ENCODE assay signal across 15 mouse cellular contexts in the genomic region with DNA sequence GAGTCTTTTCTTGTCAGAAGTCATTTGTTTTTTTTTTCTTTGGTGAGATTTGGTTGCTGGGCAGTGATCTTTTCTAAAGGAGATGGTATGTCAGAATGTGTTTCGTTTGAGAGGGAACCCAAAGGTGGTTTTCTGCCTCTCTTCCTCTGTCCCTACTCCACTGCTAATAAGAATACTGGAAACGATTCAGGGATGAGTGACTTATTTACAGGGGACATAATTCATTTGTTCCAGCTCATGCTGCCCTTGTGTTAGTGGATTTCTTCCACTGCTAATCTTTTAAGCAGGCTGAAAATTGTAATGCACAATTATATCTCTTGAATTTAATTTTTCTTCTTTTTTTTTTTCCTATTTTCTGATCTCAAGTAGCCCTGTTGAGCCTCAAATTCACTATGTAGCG. TPM values are rescaled to one million over a fixed set of nuclear protein-coding genes. Genes with fewer than 3 reads are reported as not detected.
DNase-seq lines count a peak whose midpoint lies in the region; ATAC-seq and TF ChIP-seq lines count a peak whose summit lies in the region.
"Had no signal": no experiment of that assay in that cellular context is flagged by ENCODE, and none has a peak within 500 bp of the region (broad histone marks: within the 10 kb centered on the region; RNA-seq: fewer than 3 reads in every experiment).

No protein-coding gene starts in this region.

- no peak for TF ChIP-seq CTCF in stomach, postnatal 0 days (IDR thresholded peaks at IDR 0.05; ENCODE audit: low read depth)

- no peaks in the 10 kb centered on the region for H3K36me3 ChIP-seq in stomach, embryonic 14.5 days (ENCODE audit: control insufficient read depth, insufficient read depth, low read length)
- H3K36me3 ChIP-seq in stomach, postnatal 0 days (ENCODE audit: control insufficient read depth, insufficient read depth, low read length) = no peaks in the 10 kb centered on the region
- H3K36me3 ChIP-seq in hindbrain, embryonic 15.5 days = no peaks in the 10 kb centered on the region
- peaks cover 30% of the 10 kb centered on the region for H3K36me3 ChIP-seq in midbrain, embryonic 10.5 days

- ATAC-seq in stomach, embryonic 14.5 days (ENCODE audit: insufficient number of reproducible peaks, insufficient read depth, low FRiP score, low read depth) = no peak
- no peak for ATAC-seq in stomach, postnatal 0 days (ENCODE audit: low FRiP score, low TSS enrichment)
- no peak for ATAC-seq in hindbrain, embryonic 15.5 days (ENCODE audit: low FRiP score, low read depth)

- H3K27ac ChIP-seq in stomach, embryonic 14.5 days (ENCODE audit: low read length) = no peak overlapping the region
- no peak overlapping the region for H3K27ac ChIP-seq in stomach, postnatal 0 days (replicated peaks)
- no peak overlapping the region for H3K27ac ChIP-seq in hindbrain, embryonic 15.5 days (replicated peaks)
- no peak overlapping the region for H3K27ac ChIP-seq in midbrain, embryonic 10.5 days (replicated peaks)

- DNase-seq in stomach, postnatal 0 days (ENCODE audit: low spot score) = no peak
- DNase-seq in midbrain, embryonic 10.5 days (ENCODE audit: low spot score) = no peak
- DNase-seq in cerebellum, adult 11 months = no peak
- DNase-seq in ovary, postnatal 10 days (ENCODE audit: low spot score) = no peak
- no peak for DNase-seq in gastrocnemius, postnatal 10 days
- DNase-seq: adrenal gland, postnatal 10 days; cerebellum, postnatal 25 days; heart, postnatal 10 days; right cerebral cortex, postnatal 25 days; thymus, postnatal 25 days had no signal

- H3K4me1 ChIP-seq in stomach, embryonic 14.5 days (ENCODE audit: control insufficient read depth, insufficient read depth, low read length) = peaks cover 9% of the 10 kb centered on the region; the same call in 1 of the 2 replicates
- no peaks in the 10 kb centered on the region for H3K4me1 ChIP-seq in stomach, postnatal 0 days (replicated peaks; ENCODE audit: control insufficient read depth, insufficient read depth)
- H3K4me1 ChIP-seq in hindbrain, embryonic 15.5 days (replicated peaks) = peaks cover 36% of the 10 kb centered on the region
- H3K4me1 ChIP-seq in midbrain, embryonic 10.5 days = peaks cover 14% of the 10 kb centered on the region

- WGBS in stomach, embryonic 14.5 days = 75% methylated on average over 3 of the region's 3 CpGs
- WGBS in stomach, postnatal 0 days = 66% methylated on average over 3 of the region's 3 CpGs
- 72% methylated on average over 3 of the region's 3 CpGs for WGBS in hindbrain, embryonic 15.5 days
- WGBS in midbrain, embryonic 10.5 days = 81% methylated on average over 3 of the region's 3 CpGs

- no peaks in the 10 kb centered on the region for H3K27me3 ChIP-seq in stomach, embryonic 14.5 days (ENCODE audit: control insufficient read depth, insufficient read depth, low read length)
- H3K27me3 ChIP-seq in stomach, postnatal 0 days (ENCODE audit: control insufficient read depth, insufficient read depth, low read length) = no peaks in the 10 kb centered on the region
- no peaks in the 10 kb centered on the region for H3K27me3 ChIP-seq in hindbrain, embryonic 15.5 days
- no peaks in the 10 kb centered on the region for H3K27me3 ChIP-seq in midbrain, embryonic 10.5 days (ENCODE audit: low read depth, poor library complexity, severe bottlenecking)
- H3K27me3 ChIP-seq: megakaryocyte, embryonic 14.5 days had no signal

- TF ChIP-seq EP300 in stomach, postnatal 0 days (optimal IDR thresholded peaks at IDR 0.05) = no peak

- H3K4me2 ChIP-seq in stomach, embryonic 14.5 days (replicated peaks; ENCODE audit: low read depth, low read length) = peak overlapping the region; percentile 47
- H3K4me2 ChIP-seq in stomach, postnatal 0 days (replicated peaks; ENCODE audit: low read depth) = no peak overlapping the region
- peak overlapping the region; percentile 78 for H3K4me2 ChIP-seq in hindbrain, embryonic 15.5 days

- no peaks in the 10 kb centered on the region for H3K9me3 ChIP-seq in stomach, embryonic 14.5 days (ENCODE audit: control insufficient read depth, low read depth, low read length)
- no peaks in the 10 kb centered on the region for H3K9me3 ChIP-seq in stomach, postnatal 0 days (ENCODE audit: control insufficient read depth, low read length)
- no peaks in the 10 kb centered on the region for H3K9me3 ChIP-seq in hindbrain, embryonic 15.5 days
- H3K9me3 ChIP-seq in midbrain, embryonic 10.5 days (replicated peaks) = no peaks in the 10 kb centered on the region
- H3K9me3 ChIP-seq: megakaryocyte, embryonic 14.5 days had no signal

- H3K4me3 ChIP-seq in stomach, embryonic 14.5 days (ENCODE audit: low read depth, low read length) = no peak overlapping the region
- no peak overlapping the region for H3K4me3 ChIP-seq in stomach, postnatal 0 days (ENCODE audit: low read depth, low read length)
- peak overlapping the region; percentile 86; the same call in 1 of the 2 replicates for H3K4me3 ChIP-seq in hindbrain, embryonic 15.5 days
- H3K4me3 ChIP-seq in midbrain, embryonic 10.5 days = peak overlapping the region; percentile 84
- H3K4me3 ChIP-seq: megakaryocyte, embryonic 14.5 days had no signal

- H3K9ac ChIP-seq in stomach, embryonic 14.5 days (replicated peaks; ENCODE audit: low read depth, low read length) = no peak overlapping the region
- H3K9ac ChIP-seq in stomach, postnatal 0 days (ENCODE audit: low read length) = no peak overlapping the region
- no peak overlapping the region; the same call in 1 of the 2 replicates for H3K9ac ChIP-seq in hindbrain, embryonic 15.5 days

RNA-seq across cellular contexts. Expression of gene Zkscan1, which starts 2.0 kb away (rescaled TPM):
- 27.7 and 28.0 TPM in 2 replicates for polyA plus RNA-seq in stomach, embryonic 14.5 days (2014; fragmentation: Nextera tagmentation; extraction: Ambion mirVana)
- polyA plus RNA-seq in stomach, postnatal 0 days (2015; fragmentation: Nextera tagmentation; extraction: Ambion mirVana) = 5.6 and 5.8 TPM in 2 replicates
- polyA plus RNA-seq in hindbrain, embryonic 15.5 days (2015; fragmentation: Nextera tagmentation; extraction: Ambion mirVana) = 20.8 and 22.1 TPM in 2 replicates
- polyA plus RNA-seq in midbrain, embryonic 10.5 days (2016; fragmentation: Nextera tagmentation; extraction: Ambion mirVana) = 23.1 and 31.1 TPM in 2 replicates
- total RNA-seq in gastrocnemius, postnatal 10 days (2021) = 10 to 100 TPM; 14.2 to 16.7 TPM

RNA-seq across cellular contexts. Expression of gene Zscan21, which starts 29.9 kb away (rescaled TPM):
- 59.2 and 60.9 TPM in 2 replicates for polyA plus RNA-seq in stomach, embryonic 14.5 days (2014; fragmentation: Nextera tagmentation; extraction: Ambion mirVana)
- 20.0 and 20.4 TPM in 2 replicates for polyA plus RNA-seq in stomach, postnatal 0 days (2015; fragmentation: Nextera tagmentation; extraction: Ambion mirVana)
- polyA plus RNA-seq in hindbrain, embryonic 15.5 days (2015; fragmentation: Nextera tagmentation; extraction: Ambion mirVana) = 81.4 and 82.6 TPM in 2 replicates
- polyA plus RNA-seq in midbrain, embryonic 10.5 days (2016; fragmentation: Nextera tagmentation; extraction: Ambion mirVana) = 105 and 114 TPM in 2 replicates
- 10 to 100 TPM; 12.9 to 14.3 TPM for total RNA-seq in gastrocnemius, postnatal 10 days (2021)

RNA-seq across cellular contexts. Expression of gene Smok3c, which starts 33.8 kb away (rescaled TPM):
- polyA plus RNA-seq in stomach, embryonic 14.5 days (2014; fragmentation: Nextera tagmentation; extraction: Ambion mirVana) = not detected in 2 replicates
- not detected in 2 replicates for polyA plus RNA-seq in stomach, postnatal 0 days (2015; fragmentation: Nextera tagmentation; extraction: Ambion mirVana)
- polyA plus RNA-seq in hindbrain, embryonic 15.5 days (2015; fragmentation: Nextera tagmentation; extraction: Ambion mirVana) = not detected in 2 replicates
- not detected in 2 replicates for polyA plus RNA-seq in midbrain, embryonic 10.5 days (2016; fragmentation: Nextera tagmentation; extraction: Ambion mirVana)
- not detected for total RNA-seq in gastrocnemius, postnatal 10 days (2021)
- total RNA-seq: adrenal gland, postnatal 10 days; heart, postnatal 10 days; left cerebral cortex, adult 18-20 months; MEL had no signal

Comparison
In these comparisons a context has a peak if more than half of its experiments do, and no peak if none do; other contexts are left out.
1. H3K4me3 ChIP-seq: peak in hindbrain, embryonic 15.5 days (single experiment) and midbrain, embryonic 10.5 days (single experiment); none in stomach, embryonic 14.5 days (single experiment) and stomach, postnatal 0 days (single experiment).